In the genomic region with DNA sequence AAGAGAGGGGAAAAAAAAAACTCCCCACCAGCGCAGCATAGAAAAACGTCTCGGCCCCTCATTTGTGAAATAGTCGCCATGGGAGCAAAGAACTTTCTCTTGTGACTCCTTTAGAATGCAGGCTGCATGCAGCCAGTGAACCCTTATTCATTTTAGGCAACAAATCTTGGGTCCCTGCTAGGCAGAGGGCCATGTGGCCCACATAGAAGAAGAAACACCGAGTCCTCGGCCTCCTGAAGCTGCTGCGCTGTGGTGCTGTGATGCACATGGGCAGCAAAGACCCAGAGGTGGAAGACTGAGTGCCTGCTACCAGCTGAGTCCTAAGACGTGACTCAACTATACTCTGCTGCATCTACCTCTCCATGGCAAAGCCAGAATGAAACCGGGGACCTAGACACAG, we compare ENCODE assay signal across 30 mouse cellular contexts. TPM values are rescaled to one million over a fixed set of nuclear protein-coding genes. Genes with fewer than 3 reads are reported as not detected.
DNase-seq lines count a peak whose midpoint lies in the region; ATAC-seq and TF ChIP-seq lines count a peak whose summit lies in the region.
"Had no signal": no experiment of that assay in that cellular context is flagged by ENCODE, and none has a peak within 500 bp of the region (broad histone marks: within the 10 kb centered on the region; RNA-seq: fewer than 3 reads in every experiment).

No protein-coding gene starts in this region.

- no peaks in the 10 kb centered on the region for H3K27me3 ChIP-seq in midbrain, postnatal 0 days (ENCODE audit: insufficient read depth, low read length)
- H3K27me3 ChIP-seq in midbrain, embryonic 11.5 days (ENCODE audit: control insufficient read depth, insufficient read depth, low read length): no peaks in the 10 kb centered on the region
- H3K27me3 ChIP-seq in testis, adult 2 months (ENCODE audit: control insufficient read depth, insufficient read depth, low read length): no peaks in the 10 kb centered on the region
- H3K27me3 ChIP-seq: forebrain, embryonic 12.5 days; heart, embryonic 13.5 days; hindbrain, embryonic 15.5 days; intestine, embryonic 15.5 days; neural tube, embryonic 15.5 days had no signal

- TF ChIP-seq CTCF in left cerebral cortex, adult 2 months (IDR thresholded peaks at IDR 0.05): no peak
- TF ChIP-seq CTCF in midbrain, postnatal 0 days (IDR thresholded peaks at IDR 0.05): no peak
- no peak for TF ChIP-seq CTCF in testis, adult 2 months (IDR thresholded peaks at IDR 0.05; ENCODE audit: control insufficient read depth, insufficient read depth, insufficient replicate concordance, low read depth, low read length)

- no peak overlapping the region for H3K4me2 ChIP-seq in midbrain, postnatal 0 days (ENCODE audit: low read depth, low read length, poor library complexity, severe bottlenecking)
- no peak overlapping the region for H3K4me2 ChIP-seq in midbrain, embryonic 11.5 days
- H3K4me2 ChIP-seq: forebrain, embryonic 12.5 days; heart, embryonic 13.5 days; hindbrain, embryonic 15.5 days; intestine, embryonic 15.5 days; neural tube, embryonic 15.5 days had no signal

- H3K4me3 ChIP-seq in left cerebral cortex, adult 2 months: no peak overlapping the region
- no peak overlapping the region for H3K4me3 ChIP-seq in midbrain, postnatal 0 days (ENCODE audit: low read depth, low read length)
- no peak overlapping the region for H3K4me3 ChIP-seq in midbrain, embryonic 11.5 days (ENCODE audit: low read depth, low read length)
- peak overlapping the region; percentile 41 for H3K4me3 ChIP-seq in testis, adult 2 months (ENCODE audit: control insufficient read depth, low read depth, low read length)
- H3K4me3 ChIP-seq: erythroblast, embryonic 14.5 days; forebrain, embryonic 12.5 days; heart, embryonic 13.5 days; hindbrain, embryonic 10.5 days; hindbrain, embryonic 15.5 days; intestine, embryonic 15.5 days; neural tube, embryonic 15.5 days had no signal

- TF ChIP-seq POLR2A in testis, adult 2 months (IDR thresholded peaks at IDR 0.05; ENCODE audit: control insufficient read depth, low read depth, low read length): no peak

- intact Hi-C loops in left cerebral cortex, adult 2 months (cut with DNase I): no loop called here

- WGBS in midbrain, postnatal 0 days: 53% methylated on average over 9 of the region's 9 CpGs
- 69% methylated on average over 9 of the region's 9 CpGs for WGBS in midbrain, embryonic 11.5 days

- peak overlapping the region; percentile 36 for H3K27ac ChIP-seq in left cerebral cortex, adult 2 months
- no peak overlapping the region for H3K27ac ChIP-seq in midbrain, postnatal 0 days (ENCODE audit: low read depth, low read length)
- H3K27ac ChIP-seq in midbrain, embryonic 11.5 days (ENCODE audit: low read depth, low read length): no peak overlapping the region
- H3K27ac ChIP-seq in testis, adult 2 months (ENCODE audit: control insufficient read depth, insufficient read depth, low read depth, low read length): no peak overlapping the region
- H3K27ac ChIP-seq: forebrain, embryonic 12.5 days; heart, embryonic 13.5 days; hindbrain, embryonic 10.5 days; hindbrain, embryonic 15.5 days; intestine, embryonic 15.5 days; liver, embryonic 14.5 days; neural tube, embryonic 15.5 days; stomach, postnatal 0 days had no signal

- H3K9me3 ChIP-seq in midbrain, postnatal 0 days (ENCODE audit: low read length): no peaks in the 10 kb centered on the region
- H3K9me3 ChIP-seq in midbrain, embryonic 11.5 days (ENCODE audit: control insufficient read depth, low read length): no peaks in the 10 kb centered on the region
- H3K9me3 ChIP-seq: forebrain, embryonic 12.5 days; G1E; heart, embryonic 13.5 days; hindbrain, embryonic 10.5 days; hindbrain, embryonic 15.5 days; intestine, embryonic 15.5 days; neural tube, embryonic 15.5 days had no signal

- 0 out of 2 replicates have a peak, but pooled peaks have one; percentile 13 for ATAC-seq in frontal cortex, adult (ENCODE audit: low TSS enrichment)
- no peak for ATAC-seq in midbrain, postnatal 0 days (ENCODE audit: low FRiP score)
- ATAC-seq in midbrain, embryonic 11.5 days (ENCODE audit: low FRiP score): no peak
- ATAC-seq: intestine, embryonic 15.5 days had no signal

- no peak for DNase-seq in frontal cortex, postnatal 36 days (ENCODE audit: low spot score in 2 of 2)
- DNase-seq in left cerebral cortex, adult 2 months (ENCODE audit: extremely low spot score in 1 of 2, low spot score in 2 of 2): no peak
- DNase-seq in left cerebral cortex, adult 18-20 months (ENCODE audit: low spot score in 2 of 2): no peak
- DNase-seq in midbrain, postnatal 0 days (ENCODE audit: low spot score): peak; percentile 28
- no peak for DNase-seq in midbrain, embryonic 11.5 days (ENCODE audit: low spot score, missing footprints)
- DNase-seq in testis, postnatal 14 days (ENCODE audit: low spot score): no peak
- DNase-seq: adrenal gland, adult 8-10 months; cerebellum, adult 2 months; cerebellum, postnatal 14 days; gastrocnemius, postnatal 25 days; heart, adult 18-20 months; heart, postnatal 10 days; kidney, adult 2 months; kidney, postnatal 36 days; layer of hippocampus, postnatal 36 days; liver; lung, adult 2 months; spleen, adult 18-20 months had no signal

- no peaks in the 10 kb centered on the region for H3K4me1 ChIP-seq in midbrain, postnatal 0 days (ENCODE audit: insufficient read depth, low read length)
- no peaks in the 10 kb centered on the region for H3K4me1 ChIP-seq in midbrain, embryonic 11.5 days (ENCODE audit: control insufficient read depth, insufficient read depth, low read length)
- peaks cover 6% of the 10 kb centered on the region for H3K4me1 ChIP-seq in testis, adult 2 months (ENCODE audit: control insufficient read depth, insufficient read depth, low read length)
- H3K4me1 ChIP-seq: intestine, embryonic 15.5 days had no signal

- H3K36me3 ChIP-seq in midbrain, postnatal 0 days (ENCODE audit: insufficient read depth, low read length): no peaks in the 10 kb centered on the region
- H3K36me3 ChIP-seq in midbrain, embryonic 11.5 days (ENCODE audit: control insufficient read depth, insufficient read depth, low read length): no peaks in the 10 kb centered on the region
- H3K36me3 ChIP-seq in testis, adult 2 months (ENCODE audit: control insufficient read depth, insufficient read depth, low read length): no peaks in the 10 kb centered on the region
- H3K36me3 ChIP-seq: forebrain, embryonic 12.5 days; G1E; heart, embryonic 13.5 days; hindbrain, embryonic 10.5 days; hindbrain, embryonic 15.5 days; intestine, embryonic 15.5 days; neural tube, embryonic 15.5 days had no signal

- H3K9ac ChIP-seq in midbrain, postnatal 0 days (replicated peaks; ENCODE audit: low read length, poor library complexity, severe bottlenecking): no peak overlapping the region
- no peak overlapping the region for H3K9ac ChIP-seq in midbrain, embryonic 11.5 days (ENCODE audit: low read length)
- H3K9ac ChIP-seq: forebrain, embryonic 12.5 days; heart, embryonic 13.5 days; hindbrain, embryonic 15.5 days; intestine, embryonic 15.5 days; liver, embryonic 14.5 days; neural tube, embryonic 15.5 days had no signal

RNA-seq across cellular contexts. Expression of gene Mis18a, which starts 30.9 kb away (rescaled TPM):
- 1 to 10 TPM; 5.4 to 8.2 TPM for total RNA-seq in left cerebral cortex, adult 2 months (2021)
- 1 to 10 TPM; 5.7 to 6.8 TPM for total RNA-seq in left cerebral cortex, adult 18-20 months (2021)
- 13.8 and 19.6 TPM in 2 replicates for total RNA-seq in midbrain, postnatal 0 days (2014; rRNA removed)
- 23.6 and 24.9 TPM in 2 replicates for polyA plus RNA-seq in midbrain, postnatal 0 days (2015; fragmentation: Nextera tagmentation; extraction: Ambion mirVana)
- polyA plus RNA-seq in midbrain, embryonic 11.5 days (2014; fragmentation: Nextera tagmentation; extraction: Ambion mirVana): 82.1 and 92.5 TPM in 2 replicates
- polyA plus RNA-seq in testis, adult 2 months (2012; rRNA removed): 16.8 and 18.6 TPM in 2 replicates

RNA-seq across cellular contexts. Expression of gene Mrap, which starts 41.7 kb away (rescaled TPM):
- under 1 TPM in 1 of 2 experiments, not detected in 1; 0.47 TPM for total RNA-seq in left cerebral cortex, adult 2 months (2021)
- under 1 TPM; 0.45 to 0.74 TPM for total RNA-seq in left cerebral cortex, adult 18-20 months (2021)
- total RNA-seq in midbrain, postnatal 0 days (2014; rRNA removed): 0.77 TPM in 1 of 2 replicates, not detected in the other
- polyA plus RNA-seq in midbrain, postnatal 0 days (2015; fragmentation: Nextera tagmentation; extraction: Ambion mirVana): 0.41 and 0.74 TPM in 2 replicates
- polyA plus RNA-seq in midbrain, embryonic 11.5 days (2014; fragmentation: Nextera tagmentation; extraction: Ambion mirVana): 0.49 and 0.59 TPM in 2 replicates
- 9.9 and 12.6 TPM in 2 replicates for polyA plus RNA-seq in testis, adult 2 months (2012; rRNA removed)
- polyA plus RNA-seq: forebrain, embryonic 12.5 days; G1E; stomach, postnatal 0 days had no signal
